Mouse (Mus musculus) left cerebral cortex, postnatal 10 days (tissue): ENCODE measurements around the gene Serpine1. TPM values are rescaled to one million over a fixed set of nuclear protein-coding genes. Genes with fewer than 3 reads are reported as not detected.

Experiments
- DNase-seq, 2 experiments: peaks; one replicate each; pipeline ENCODE4 v3.0.0; 2021 to 2022; ENCODE audit warnings: low spot score in 2 of 2, mixed read lengths in 1 of 2; ENCODE audit errors: extremely low spot score in 1 of 2
- intact Hi-C: fragments of 180-260 bp; cut with DNase I; formaldehyde crosslinking; loops from one replicate; pipeline ENCODE4 v1.15.1; 2025
- total RNA-seq, 2 experiments: library from RNA; stranded (reverse); gene quantifications; 2 replicates each; pipeline ENCODE4 v1.2.3; 2021

Serpine1 gene
- total RNA-seq, 2 experiments from 2014 or later: 0.71 to 0.97 TPM

GRCm38 (mm10) chr5:137102575-137103522 is 30.8 kb upstream of the Serpine1 start:
- intact Hi-C loops: loop anchor here (5.0 kb wide), 2 partner anchors 41 to 56 kb away; partner anchors contain the start of gene Ap1s1

GRCm38 (mm10) chr5:137102078-137102477 is 30.0 kb upstream of the Serpine1 start:
- intact Hi-C loops: loop anchor here (5.0 kb wide), 2 partner anchors 40 to 55 kb away; partner anchors contain the start of gene Ap1s1

More at GRCm38 (mm10) chr5:137102575-137103522, 30.8 kb upstream of the Serpine1 start:
- peak in 1 of 2 experiments; percentile 59 for DNase-seq

GRCm38 (mm10) chr5:137100660-137101059 is 28.6 kb upstream of the Serpine1 start:
- intact Hi-C loops: loop anchor here (5.0 kb wide), 2 partner anchors 38 to 53 kb away; partner anchors contain the start of gene Ap1s1
- no peak for DNase-seq

More at GRCm38 (mm10) chr5:137102078-137102477, 30.0 kb upstream of the Serpine1 start:
- DNase-seq: no peak

GRCm38 (mm10) chr5:137098418-137098817 is 26.4 kb upstream of the Serpine1 start:
- intact Hi-C loops: no loop called here
- DNase-seq: no peak

GRCm38 (mm10) chr5:137096037-137096436 is 24.0 kb upstream of the Serpine1 start:
- intact Hi-C loops: no loop called here
- peak in 1 of 2 experiments; percentile 75 for DNase-seq

- intact Hi-C loops: no loop called here
- DNase-seq: no peak
These were observed 23.1 kb upstream of the Serpine1 start for GRCm38 (mm10) chr5:137095135-137095534.

- intact Hi-C loops: no loop called here
These were observed 21.7 kb upstream of the Serpine1 start for GRCm38 (mm10) chr5:137093720-137094119.

GRCm38 (mm10) chr5:137091560-137091959 is 19.5 kb upstream of the Serpine1 start:
- intact Hi-C loops: no loop called here
- DNase-seq: no peak

More at GRCm38 (mm10) chr5:137093720-137094119, 21.7 kb upstream of the Serpine1 start:
- peak in 1 of 2 experiments; percentile 87 for DNase-seq

- intact Hi-C loops: no loop called here
- DNase-seq: no peak
These were observed 18.8 kb upstream of the Serpine1 start for GRCm38 (mm10) chr5:137090870-137091269.

GRCm38 (mm10) chr5:137087410-137087809 is 15.3 kb upstream of the Serpine1 start:
- DNase-seq: peak in 1 of 2 experiments; percentile 84
- intact Hi-C loops: no loop called here

GRCm38 (mm10) chr5:137085731-137086130 is 13.7 kb upstream of the Serpine1 start:
- DNase-seq: no peak
- intact Hi-C loops: no loop called here

- intact Hi-C loops: no loop called here
- DNase-seq: no peak
These were observed 13.0 kb upstream of the Serpine1 start for GRCm38 (mm10) chr5:137085021-137085420.

GRCm38 (mm10) chr5:137083051-137083450 is 11.0 kb upstream of the Serpine1 start:
- intact Hi-C loops: no loop called here

GRCm38 (mm10) chr5:137079849-137080248 is 7.8 kb upstream of the Serpine1 start:
- DNase-seq: no peak
- intact Hi-C loops: no loop called here

More at GRCm38 (mm10) chr5:137083051-137083450, 11.0 kb upstream of the Serpine1 start:
- no peak for DNase-seq

- intact Hi-C loops: no loop called here
- DNase-seq: no peak
These were observed 6.5 kb upstream of the Serpine1 start for GRCm38 (mm10) chr5:137078616-137079015.

GRCm38 (mm10) chr5:137078041-137078440 is 6.0 kb upstream of the Serpine1 start:
- intact Hi-C loops: no loop called here
- DNase-seq: no peak

GRCm38 (mm10) chr5:137077187-137077586 is 5.1 kb upstream of the Serpine1 start:
- intact Hi-C loops: no loop called here
- DNase-seq: no peak

GRCm38 (mm10) chr5:137076191-137076930 is 4.3 kb upstream of the Serpine1 start:
- intact Hi-C loops: no loop called here
- no peak for DNase-seq

GRCm38 (mm10) chr5:137075726-137076125 is 3.7 kb upstream of the Serpine1 start:
- DNase-seq: no peak
- intact Hi-C loops: no loop called here
